Mouse (Mus musculus) activated CD4-positive, CD25-positive, alpha-beta regulatory T cell, adult 4 months (primary cell): ENCODE measurements around the gene Hs3st6. TPM values are rescaled to one million over a fixed set of nuclear protein-coding genes. Genes with fewer than 3 reads are reported as not detected.

Experiments
- ATAC-seq: one replicate; pipeline ENCODE4 v1.8.0; 2017
- polyA plus RNA-seq, 2 experiments: library from polyadenylated mRNA; unstranded; fragments of 100-300 nt; shearing (Covaris generic); gene quantifications; one replicate each; pipeline ENCODE4 v1.2.1; 2017

The Hs3st6 gene
- polyA plus RNA-seq, 2 experiments from 2014 or later, result not detected

GRCm38 (mm10) chr17:24773241-24773640, 20.5 kb downstream of the Hs3st6 start:
- ATAC-seq, result no peak

DNA sequence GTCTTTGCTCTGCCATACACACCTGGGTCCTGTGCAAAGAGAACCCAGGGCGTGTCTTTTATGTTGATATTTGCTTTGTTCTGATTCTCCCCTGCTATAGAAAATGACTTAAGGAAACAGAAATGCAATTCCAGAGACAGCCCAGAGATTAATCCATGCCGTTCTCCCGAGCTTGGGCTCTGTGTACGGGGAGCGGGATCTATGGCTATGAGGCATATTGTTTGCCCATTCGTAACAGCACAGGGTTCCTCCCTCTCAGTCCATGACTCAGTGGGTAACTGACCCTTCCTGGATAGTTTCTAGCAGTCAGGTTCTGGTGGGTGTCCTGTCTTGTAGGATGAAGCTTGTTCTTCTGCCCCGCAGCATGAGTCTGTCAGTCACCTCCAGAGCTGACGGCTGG, 22.4 kb downstream of the Hs3st6 start:
- ATAC-seq, result no peak

DNA sequence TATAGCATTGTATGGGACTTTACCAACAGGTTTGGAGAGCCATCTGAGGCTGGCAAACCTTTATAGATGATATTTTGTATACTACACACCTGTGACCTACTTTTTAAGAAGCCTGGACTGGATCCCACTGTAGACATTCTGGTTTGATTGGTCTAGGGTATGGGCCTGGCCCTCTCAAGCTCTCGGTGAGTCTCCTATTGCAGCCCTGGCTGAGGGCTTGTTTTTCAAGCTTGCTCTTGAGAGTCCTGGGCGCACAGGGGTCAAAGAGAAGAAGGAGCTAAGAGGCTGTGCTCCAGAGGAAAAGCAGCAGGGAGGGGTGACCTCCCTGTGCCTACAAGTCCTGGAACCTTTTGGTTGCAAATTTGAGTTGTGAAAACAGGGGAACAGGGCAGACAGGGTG, 24.3 kb downstream of the Hs3st6 start:
- ATAC-seq, result no peak

- ATAC-seq, result no peak
Measured at GRCm38 (mm10) chr17:24780821-24781220, 28.0 kb downstream of the Hs3st6 start.

GRCm38 (mm10) chr17:24792190-24792589, 39.4 kb downstream of the Hs3st6 start:
- ATAC-seq, result no peak

- ATAC-seq, result no peak
Measured at GRCm38 (mm10) chr17:24794791-24795190, 42.0 kb downstream of the Hs3st6 start.

GRCm38 (mm10) chr17:24796969-24797368, 44.2 kb downstream of the Hs3st6 start:
- ATAC-seq, result no peak

- ATAC-seq, result no peak
Measured at GRCm38 (mm10) chr17:24798229-24798628, 45.4 kb downstream of the Hs3st6 start.

DNA sequence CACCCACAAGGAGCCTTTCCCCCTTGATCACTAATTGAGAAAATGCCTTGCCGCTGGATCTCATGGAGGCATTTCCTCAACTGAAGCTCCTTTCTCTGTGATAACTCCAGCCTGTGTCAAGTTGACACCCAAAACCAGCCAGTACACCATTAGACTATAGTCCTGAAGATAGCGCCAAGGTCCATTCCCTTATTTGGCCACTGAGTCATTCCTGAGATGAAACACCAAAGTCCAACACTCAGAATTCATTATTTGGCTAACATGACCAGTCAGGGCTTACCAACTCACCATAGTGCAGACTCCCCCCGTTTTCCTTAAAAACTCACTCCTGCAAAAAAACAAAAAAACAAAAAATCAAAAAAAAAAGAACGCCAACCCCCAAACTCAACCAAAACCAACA, 46.7 kb downstream of the Hs3st6 start:
- no peak for ATAC-seq

- ATAC-seq, result no peak
Measured at GRCm38 (mm10) chr17:24800524-24800923, 47.7 kb downstream of the Hs3st6 start.

DNA sequence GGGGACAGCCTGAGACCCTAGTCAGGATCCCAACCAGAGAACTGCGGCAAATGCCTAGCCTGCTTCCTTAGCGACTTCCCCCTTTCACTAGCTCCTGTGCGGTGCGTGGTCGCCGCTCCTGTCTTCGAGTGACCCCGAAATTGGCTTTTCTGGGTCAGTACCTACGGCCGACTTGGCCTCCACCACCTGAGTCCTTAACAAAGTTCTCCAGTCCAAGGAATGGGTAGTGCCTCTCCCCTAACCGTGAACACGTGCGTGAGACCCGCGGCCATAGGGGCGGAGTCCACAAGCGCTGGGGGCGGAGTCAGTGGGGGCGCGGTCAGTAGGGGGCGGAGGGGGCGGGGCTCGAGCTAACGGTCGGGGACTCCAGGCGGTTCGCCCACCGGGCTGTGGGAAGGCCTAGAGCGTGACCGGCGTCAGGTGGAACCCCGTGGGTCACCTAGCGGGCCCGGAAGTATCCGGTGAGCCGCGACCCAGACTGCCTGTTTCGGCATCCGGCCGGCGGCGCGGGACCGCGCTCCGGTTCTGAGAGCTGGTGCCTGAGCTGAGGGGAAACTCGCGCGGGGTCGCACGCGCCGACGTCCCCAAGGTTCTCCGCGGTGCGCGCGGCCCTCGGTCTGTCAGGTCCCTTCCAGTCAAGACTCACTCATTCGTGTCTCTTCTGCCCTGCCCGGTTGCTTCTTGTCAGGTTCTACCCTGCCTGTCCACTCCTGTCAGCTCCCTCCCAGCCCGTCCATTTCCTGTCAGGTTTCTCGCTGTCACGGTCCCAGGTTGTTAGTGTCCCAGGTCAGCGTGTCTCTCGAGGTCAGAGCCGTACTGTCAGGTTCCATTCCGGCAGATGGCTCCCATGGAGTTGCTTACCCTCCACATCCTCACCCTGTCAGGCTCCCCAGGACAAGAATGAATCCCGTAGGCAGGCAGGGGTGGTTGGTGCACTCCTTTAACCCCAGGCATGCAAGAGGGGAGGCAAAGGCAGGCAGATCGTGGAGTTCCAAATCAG, 51.5 kb downstream of the Hs3st6 start, which contains the start of gene Meiob:
Gene Meiob, plus strand, starts transcription at position 338 of the 1,000 bp plus-strand sequence.
- ATAC-seq, result peak; percentile 57

Other genes starting within 250 kb of the Hs3st6 start
- 10 to 100 TPM; 35.0 to 58.7 TPM for gene Traf7, start 225.1 kb upstream of the Hs3st6 start, polyA plus RNA-seq
- 1 to 10 TPM; 2.8 to 3.3 TPM for gene Rab26, start 218.8 kb upstream of the Hs3st6 start, polyA plus RNA-seq
- gene Pkd1, start 203.2 kb upstream of the Hs3st6 start, polyA plus RNA-seq, result 10 to 100 TPM; 11.5 to 15.4 TPM
- 10 to 100 TPM in 1 of 2 experiments, 1 to 10 TPM in 1; 9.8 to 24.1 TPM for gene Tsc2, start 120.4 kb upstream of the Hs3st6 start, polyA plus RNA-seq
- gene Nthl1, start 120.3 kb upstream of the Hs3st6 start, polyA plus RNA-seq, result 1 to 10 TPM; 2.1 to 2.6 TPM
- not detected for gene Slc9a3r2, start 102.7 kb upstream of the Hs3st6 start, polyA plus RNA-seq
- gene Npw, start 94.5 kb upstream of the Hs3st6 start, polyA plus RNA-seq, result under 1 TPM in 1 of 2 experiments, not detected in 1; 0.66 TPM
- gene Zfp598, start 83.3 kb upstream of the Hs3st6 start, polyA plus RNA-seq, result 1 to 10 TPM; 4.5 to 4.6 TPM
- 1 to 10 TPM in 1 of 2 experiments, under 1 TPM in 1; 0.43 to 1.2 TPM for gene Syngr3, start 63.0 kb upstream of the Hs3st6 start, polyA plus RNA-seq
- 10 to 100 TPM; 13.1 to 15.5 TPM for gene Gfer, start 56.8 kb upstream of the Hs3st6 start, polyA plus RNA-seq
- 1 to 10 TPM; 1.4 to 1.5 TPM for gene Noxo1, start 56.8 kb upstream of the Hs3st6 start, polyA plus RNA-seq
- 10 to 100 TPM; 23.6 to 46.2 TPM for gene Tbl3, start 45.3 kb upstream of the Hs3st6 start, polyA plus RNA-seq
- not detected for gene Rnf151, start 34.9 kb upstream of the Hs3st6 start, polyA plus RNA-seq
- 1,000 to 10,000 TPM in 1 of 2 experiments, 100 to 1,000 TPM in 1; 537 to 1,178 TPM for gene Rps2, start 34.9 kb upstream of the Hs3st6 start, polyA plus RNA-seq
- gene Ndufb10, start 28.5 kb upstream of the Hs3st6 start, polyA plus RNA-seq, result 100 to 1,000 TPM; 226 to 265 TPM
- gene Rpl3l, start 25.2 kb upstream of the Hs3st6 start, polyA plus RNA-seq, result not detected
- gene Msrb1, start 16.3 kb upstream of the Hs3st6 start, polyA plus RNA-seq, result 10 to 100 TPM; 33.5 to 39.9 TPM
- gene Meiob, start 51.3 kb downstream of the Hs3st6 start, polyA plus RNA-seq, result not detected
- 10 to 100 TPM; 23.4 to 28.1 TPM for gene Hagh, start 87.2 kb downstream of the Hs3st6 start, polyA plus RNA-seq
- gene Fahd1, start 97.4 kb downstream of the Hs3st6 start, polyA plus RNA-seq, result 1 to 10 TPM; 1.1 to 2.9 TPM
- not detected for gene Igfals, start 113.0 kb downstream of the Hs3st6 start, polyA plus RNA-seq
- 100 to 1,000 TPM in 1 of 2 experiments, 10 to 100 TPM in 1; 88.6 to 103 TPM for gene Nubp2, start 133.4 kb downstream of the Hs3st6 start, polyA plus RNA-seq
- gene Spsb3, start 133.7 kb downstream of the Hs3st6 start, polyA plus RNA-seq, result 10 to 100 TPM; 38.5 to 50.9 TPM
- 10 to 100 TPM; 12.8 to 26.0 TPM for gene Eme2, start 142.1 kb downstream of the Hs3st6 start, polyA plus RNA-seq
- 10 to 100 TPM; 77.7 to 87.5 TPM for gene Mrps34, start 142.1 kb downstream of the Hs3st6 start, polyA plus RNA-seq
- gene Nme3, start 143.5 kb downstream of the Hs3st6 start, polyA plus RNA-seq, result 10 to 100 TPM; 51.5 to 53.2 TPM
- gene Mapk8ip3, start 184.0 kb downstream of the Hs3st6 start, polyA plus RNA-seq, result 10 to 100 TPM; 26.1 to 28.6 TPM
- gene Jpt2, start 207.7 kb downstream of the Hs3st6 start, polyA plus RNA-seq, result 10 to 100 TPM; 27.9 to 35.8 TPM